Mouse (Mus musculus): Measurements from ENCODE around the gene Lmna. TPM values are rescaled to one million over a fixed set of nuclear protein-coding genes. Genes with fewer than 3 reads are reported as not detected.

Gene Lmna
- total RNA-seq, 4 experiments from 2014 or later: 59.0 to 76.0 (median 67.8) TPM

DNA sequence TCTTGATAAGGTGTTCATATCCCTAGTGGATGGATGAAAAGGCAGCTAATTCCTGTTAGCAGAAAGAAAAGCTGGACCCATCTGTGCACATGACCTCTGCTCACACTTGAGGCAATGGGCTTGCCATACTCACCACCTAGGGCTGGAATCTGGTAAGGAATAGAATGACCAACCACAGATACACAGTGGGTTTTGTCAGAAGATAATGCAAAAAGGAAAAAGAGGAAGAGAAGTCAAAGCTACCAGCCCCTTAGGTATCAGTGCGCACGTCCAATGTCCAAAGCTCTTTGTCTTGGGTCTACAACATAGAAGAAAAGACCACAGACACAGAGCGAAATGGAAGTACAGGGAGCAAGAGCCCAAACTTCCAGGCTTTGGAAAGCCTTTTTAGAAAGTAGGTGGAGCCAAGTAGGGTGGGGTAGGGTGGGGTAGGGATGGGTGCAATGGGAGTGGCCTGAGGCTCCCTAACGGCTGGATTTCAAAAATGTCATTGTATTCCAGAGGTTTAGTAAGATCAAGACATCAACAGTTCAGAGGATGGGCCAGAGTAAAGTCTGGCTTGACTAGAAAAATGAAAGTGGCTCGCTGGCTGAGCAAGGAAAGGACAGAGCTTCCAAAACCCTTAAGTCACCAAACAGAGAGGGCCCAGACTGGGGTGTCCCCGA, 8.3 kb downstream of the Lmna start:
- DNase-seq (ENCODE audit: low spot score in 2 of 2): no peak

DNA sequence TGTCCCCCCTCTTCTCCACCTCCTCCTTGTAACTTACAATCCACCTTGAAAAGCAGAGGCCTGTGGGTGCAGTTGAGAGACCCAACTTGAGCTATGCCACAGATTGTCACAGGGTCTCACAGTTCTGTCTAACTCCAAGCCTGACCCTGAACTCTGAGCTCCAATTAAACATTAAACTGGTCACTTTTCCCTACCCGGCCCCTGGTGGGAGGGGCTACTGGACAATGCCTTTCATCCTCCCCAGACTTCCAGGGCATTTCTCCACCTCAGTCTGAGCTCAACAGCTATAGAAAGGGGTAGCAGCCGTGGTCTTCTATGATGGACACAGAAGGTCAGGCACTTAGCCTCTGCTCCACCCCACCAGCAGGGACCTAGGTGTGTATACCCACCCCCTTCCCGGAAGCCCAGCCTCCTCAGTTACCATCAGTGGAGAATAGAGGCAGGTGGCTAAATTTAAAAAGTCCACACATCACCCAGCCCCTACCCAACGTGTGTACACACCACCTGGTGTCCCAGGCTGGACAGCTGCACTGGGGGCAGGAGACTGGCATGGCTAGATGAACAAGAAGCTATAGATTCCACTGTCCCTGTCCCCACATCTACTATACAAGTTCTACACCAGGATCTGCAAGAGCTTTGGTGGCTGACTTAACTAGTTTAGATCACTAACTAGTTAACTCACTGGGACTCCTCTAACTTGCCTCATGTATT, 8.9 kb downstream of the Lmna start:
- DNase-seq (ENCODE audit: low spot score in 2 of 2): no peak

DNA sequence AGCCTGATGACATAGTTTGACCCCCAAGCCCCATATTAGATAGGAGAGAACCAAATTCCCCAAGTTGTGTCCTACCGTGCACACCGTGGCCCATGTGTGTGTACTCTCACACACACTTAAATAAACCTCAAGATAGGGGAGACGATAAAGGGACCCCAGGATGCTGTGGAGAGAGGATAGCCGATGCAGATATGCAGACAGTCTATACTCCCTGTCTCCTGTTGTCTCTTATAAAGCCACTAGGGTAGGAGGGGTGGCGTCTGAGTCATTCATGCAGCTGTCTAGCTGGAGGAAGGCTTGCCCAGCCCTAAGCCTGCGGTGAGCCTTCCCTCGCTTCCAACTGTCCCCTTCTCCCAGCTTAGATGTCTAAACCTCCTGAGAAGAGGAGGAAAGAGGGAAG, 9.7 kb downstream of the Lmna start:
- no peak for DNase-seq (ENCODE audit: low spot score in 2 of 2)

DNA sequence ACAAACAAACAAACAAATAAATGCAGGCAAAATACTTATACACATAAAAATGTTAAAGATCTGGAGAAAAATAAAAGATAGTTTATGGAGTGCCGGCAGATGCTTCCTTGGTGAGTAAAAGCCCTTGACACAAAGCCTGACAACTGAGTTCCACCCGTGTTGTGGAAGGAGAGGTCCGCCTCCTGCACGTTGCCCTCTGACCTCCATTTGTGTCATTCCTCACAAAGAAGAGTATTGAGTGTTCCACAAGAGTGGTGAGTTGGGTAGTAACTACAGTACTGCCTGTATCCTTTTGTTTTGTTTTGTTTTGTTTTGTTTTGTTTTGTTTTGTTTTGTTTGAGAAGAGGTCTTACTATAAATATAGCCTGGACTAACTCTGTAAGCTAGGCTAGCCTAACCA, 10.2 kb downstream of the Lmna start:
- DNase-seq (ENCODE audit: low spot score in 2 of 2): no peak

GRCm38 (mm10) chr3:88495741-88496415, 13.9 kb downstream of the Lmna start:
- no peak for DNase-seq (ENCODE audit: low spot score in 2 of 2)

DNA sequence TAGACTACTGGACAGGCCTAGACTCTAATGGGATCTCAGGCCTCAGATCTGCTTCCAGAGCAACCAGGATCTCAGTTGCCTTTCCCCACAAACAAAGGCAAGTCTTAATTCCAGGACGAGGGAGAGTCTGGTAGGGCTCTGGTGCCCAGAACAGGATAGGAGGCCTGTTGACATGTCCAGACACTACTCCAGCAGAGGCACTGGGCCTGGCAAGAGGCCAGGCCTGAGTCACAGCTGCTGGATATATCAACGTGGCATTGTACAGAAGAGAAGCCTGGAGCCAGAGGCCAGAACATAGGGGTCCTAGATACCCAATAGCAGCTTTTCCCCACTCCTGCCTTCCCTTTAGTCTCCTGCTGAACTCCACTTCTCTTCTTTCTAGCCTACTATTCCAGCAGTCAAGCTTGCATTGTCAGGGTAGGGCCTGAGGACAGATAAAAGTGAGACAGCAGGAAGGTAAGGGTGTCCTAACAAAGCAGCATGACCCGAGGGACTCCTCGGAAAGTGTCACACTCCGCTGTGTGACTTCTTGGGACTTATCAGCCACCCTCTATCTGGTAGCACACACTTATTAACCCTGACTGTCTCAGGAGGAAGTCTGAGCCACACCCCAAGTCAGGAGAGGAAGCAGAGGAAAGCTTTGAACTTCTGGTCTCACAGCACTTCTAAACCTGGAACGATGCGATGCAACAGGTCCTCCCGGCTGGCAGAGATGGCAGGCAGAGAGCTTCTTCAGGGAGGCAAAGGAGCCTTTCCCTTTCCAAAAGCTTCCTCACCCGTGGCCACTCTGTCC, 14.7 kb downstream of the Lmna start:
- peak in 1 of 2 experiments; percentile 78 for DNase-seq (ENCODE audit: low spot score in 2 of 2)

DNA sequence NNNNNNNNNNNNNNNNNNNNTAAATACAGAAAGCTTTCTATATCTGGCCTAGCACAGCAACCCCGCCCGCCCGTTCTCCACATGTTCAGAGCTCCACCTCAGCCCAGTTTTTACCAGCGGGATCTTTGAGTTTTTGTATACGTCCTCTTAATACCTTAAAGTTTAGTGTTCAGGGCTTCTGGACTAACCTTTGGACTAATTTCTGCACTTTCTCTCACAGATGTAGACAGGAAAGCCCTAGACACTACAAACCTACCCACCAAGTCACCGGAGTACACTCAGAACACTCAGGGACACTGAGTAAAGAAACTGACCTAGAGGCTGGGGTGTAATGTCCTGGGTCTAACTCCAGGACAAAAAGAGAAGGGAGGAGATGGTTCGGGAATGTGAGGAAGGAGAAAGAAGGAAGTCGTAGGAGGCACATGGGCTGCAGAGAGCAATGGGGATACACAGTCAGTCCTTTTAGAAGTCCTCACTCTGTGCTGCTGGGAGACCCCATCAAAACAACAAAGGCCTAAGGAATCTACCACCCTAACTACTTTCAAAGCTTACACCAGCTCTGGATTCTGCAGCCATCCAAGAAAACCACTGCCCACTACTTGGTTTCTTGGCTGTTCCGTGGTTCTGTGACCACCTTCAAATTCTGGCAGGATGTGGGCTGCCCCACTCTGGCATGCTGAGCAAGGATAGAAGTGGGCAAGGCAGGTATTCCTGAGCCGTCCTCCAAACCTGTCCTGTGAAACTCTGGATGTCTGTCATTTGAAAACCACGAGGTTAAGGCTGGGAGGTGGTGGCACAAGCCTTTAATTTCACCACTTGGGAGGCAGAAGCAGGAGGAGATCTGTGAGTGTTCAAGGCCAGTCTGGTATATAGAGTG, 15.8 kb downstream of the Lmna start:
- no peak for DNase-seq (ENCODE audit: low spot score in 2 of 2)

- no peak for DNase-seq (ENCODE audit: low spot score in 2 of 2)
These were observed 22.4 kb downstream of the Lmna start for GRCm38 (mm10) chr3:88487396-88487795.

GRCm38 (mm10) chr3:88486887-88487286, 22.9 kb downstream of the Lmna start:
- no peak for DNase-seq (ENCODE audit: low spot score in 2 of 2)

DNA sequence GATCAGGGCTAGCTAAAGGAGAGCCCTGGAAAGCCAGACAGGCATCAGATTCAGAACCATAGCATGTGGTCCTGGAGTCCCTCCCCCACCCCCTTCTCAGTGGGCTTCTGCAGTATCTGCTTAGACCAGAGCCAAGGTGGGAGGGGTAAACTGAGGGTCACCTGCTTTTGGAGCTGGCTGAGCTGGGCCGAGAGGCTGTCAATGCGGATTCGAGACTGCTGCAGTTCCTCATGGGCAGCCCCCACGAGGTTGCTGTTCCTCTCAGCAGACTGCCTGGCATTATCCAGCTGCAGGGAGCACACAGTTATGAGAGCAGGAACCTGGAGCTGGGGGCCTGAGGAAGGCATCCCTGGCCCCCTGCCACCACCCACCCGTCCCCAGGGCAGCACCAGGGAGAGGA, 23.7 kb downstream of the Lmna start:
- no peak for DNase-seq (ENCODE audit: low spot score in 2 of 2)

GRCm38 (mm10) chr3:88484597-88485316, 25.0 kb downstream of the Lmna start:
- no peak for DNase-seq (ENCODE audit: low spot score in 2 of 2)

DNA sequence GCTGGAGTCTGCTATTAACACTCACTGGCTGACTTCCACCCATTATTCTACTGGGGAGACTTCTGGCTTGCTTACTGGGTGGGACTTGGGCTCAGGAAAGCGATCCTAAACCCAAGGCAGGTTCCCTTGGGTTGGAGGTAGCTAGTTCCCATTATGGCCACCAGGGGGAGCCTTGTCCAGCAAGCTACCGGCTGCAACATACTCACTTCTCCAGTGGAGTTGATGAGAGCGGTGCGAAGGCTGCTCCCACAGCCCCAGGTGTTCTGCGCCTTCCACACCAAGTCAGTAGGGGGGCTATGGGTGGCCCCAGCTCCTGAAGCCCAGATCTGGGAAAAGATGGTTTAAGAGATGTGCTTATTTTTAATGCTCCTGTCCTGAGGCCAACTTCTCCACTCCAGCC, 26.1 kb downstream of the Lmna start:
- DNase-seq (ENCODE audit: low spot score in 2 of 2): no peak

GRCm38 (mm10) chr3:88483141-88483540, 26.6 kb downstream of the Lmna start:
- DNase-seq (ENCODE audit: low spot score in 2 of 2): no peak

GRCm38 (mm10) chr3:88482336-88482735, 27.4 kb downstream of the Lmna start:
- DNase-seq (ENCODE audit: low spot score in 2 of 2): no peak

DNA sequence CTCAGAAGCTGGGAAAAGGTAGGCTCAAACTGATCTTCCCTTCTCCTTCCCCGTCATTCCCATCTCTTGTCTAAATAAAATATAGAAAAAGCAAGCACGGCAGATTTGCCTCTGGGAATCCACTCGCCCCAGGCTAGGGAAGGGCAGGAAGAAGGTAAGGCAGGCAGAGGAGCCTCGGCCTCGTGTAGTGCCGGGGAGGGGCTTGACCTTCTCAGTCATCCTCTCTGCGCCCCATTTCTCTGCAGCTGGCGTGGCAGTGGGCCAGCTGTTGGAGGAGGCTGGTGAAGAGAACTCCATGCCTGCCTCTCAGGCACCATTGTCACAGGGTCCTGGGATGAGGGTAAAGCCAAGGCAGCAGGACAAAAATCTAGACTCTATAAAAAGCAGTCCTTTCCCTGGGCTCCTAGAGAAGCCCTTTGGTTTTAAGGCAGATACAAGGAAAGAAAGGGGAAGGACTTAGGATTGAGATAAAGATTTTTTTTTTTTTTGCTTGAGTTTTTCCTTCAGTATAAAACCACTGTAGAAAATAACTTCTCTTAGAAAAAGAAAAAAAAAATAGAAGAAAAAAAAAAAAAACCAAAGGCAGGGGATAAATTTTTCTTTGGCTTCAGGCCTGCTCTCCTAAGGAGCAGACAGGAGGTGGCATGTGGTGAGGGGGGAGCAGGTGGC, 28.2 kb downstream of the Lmna start:
- DNase-seq (ENCODE audit: low spot score in 2 of 2): no peak

DNA sequence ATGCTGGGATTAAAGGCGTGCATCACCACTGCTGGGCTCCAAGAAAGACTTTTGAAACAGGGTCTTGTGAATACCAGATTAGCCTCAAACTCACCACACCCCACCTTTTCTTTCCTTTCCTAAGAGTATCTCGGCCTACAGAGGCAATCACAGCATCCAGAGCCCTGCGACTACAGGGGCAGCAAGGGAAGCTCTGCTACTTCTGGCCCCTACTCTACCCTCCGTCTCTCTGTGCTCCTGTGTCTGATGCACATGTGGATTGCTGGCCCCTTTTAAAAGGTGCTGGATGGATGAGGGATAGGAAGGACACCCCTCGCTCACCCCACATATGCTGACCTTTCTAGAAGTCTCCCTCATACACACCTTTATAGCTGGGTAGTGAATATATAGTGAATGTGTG, 29.1 kb downstream of the Lmna start:
- DNase-seq (ENCODE audit: low spot score in 2 of 2): no peak

- DNase-seq (ENCODE audit: low spot score in 2 of 2): no peak
These were observed 29.9 kb downstream of the Lmna start for GRCm38 (mm10) chr3:88479828-88480227.

GRCm38 (mm10) chr3:88479163-88479562, 30.6 kb downstream of the Lmna start:
- DNase-seq (ENCODE audit: low spot score in 2 of 2): no peak

DNA sequence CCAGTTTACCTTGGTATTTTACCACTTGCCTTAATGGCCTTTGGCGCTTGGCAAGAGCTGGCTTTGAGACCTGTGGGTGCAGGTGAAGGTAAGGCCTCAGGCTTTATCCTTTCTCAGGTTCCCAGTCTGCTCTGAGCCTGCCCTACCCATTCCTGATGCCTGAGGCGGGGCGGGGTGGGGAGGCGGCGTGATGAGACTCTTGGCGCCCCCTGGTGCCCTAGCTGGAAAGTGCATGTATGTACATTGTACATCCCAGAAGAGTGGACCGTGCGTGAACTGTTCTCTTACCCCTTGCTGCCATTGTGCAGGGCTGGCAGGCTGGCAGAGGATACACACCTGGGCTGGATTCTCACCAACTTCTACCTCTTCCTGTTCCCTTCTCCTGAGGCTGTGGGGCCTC, 32.0 kb downstream of the Lmna start:
- peak; percentile 69 to 73 for DNase-seq (ENCODE audit: low spot score in 2 of 2)

GRCm38 (mm10) chr3:88476403-88476802, 33.4 kb downstream of the Lmna start:
- DNase-seq (ENCODE audit: low spot score in 2 of 2): no peak

Data from gastrocnemius, adult 8-10 months (tissue).